ENCODE assay signal across 26 mouse cellular contexts in genomic region chr19:28573641-28574040, GRCm38 (mm10).
"Had no signal": no experiment of that assay in that cellular context is flagged by ENCODE, and none has a peak within 500 bp of the region (broad histone marks: within the 10 kb centered on the region; RNA-seq: fewer than 3 reads in every experiment).

No protein-coding gene starts in this region.

- H3K4me2 ChIP-seq: forebrain, embryonic 15.5 days; heart, embryonic 11.5 days; heart, embryonic 13.5 days; heart, embryonic 15.5 days; hindbrain, embryonic 13.5 days; hindbrain, embryonic 15.5 days; intestine, embryonic 15.5 days; kidney, embryonic 15.5 days; limb, embryonic 13.5 days; limb, embryonic 15.5 days; liver, embryonic 12.5 days had no signal

- H3K4me3 ChIP-seq: forebrain, embryonic 15.5 days; heart, embryonic 13.5 days; heart, embryonic 15.5 days; hindbrain, embryonic 13.5 days; hindbrain, embryonic 15.5 days; intestine, embryonic 15.5 days; kidney, embryonic 15.5 days; limb, embryonic 13.5 days; limb, embryonic 15.5 days; liver, embryonic 12.5 days had no signal

- H3K27ac ChIP-seq: forebrain, embryonic 15.5 days; heart, embryonic 13.5 days; heart, embryonic 15.5 days; hindbrain, embryonic 13.5 days; hindbrain, embryonic 15.5 days; hindbrain, postnatal 0 days; intestine, embryonic 15.5 days; kidney, embryonic 15.5 days; kidney, postnatal 0 days; limb, embryonic 13.5 days; limb, embryonic 15.5 days; liver, embryonic 12.5 days; liver, embryonic 14.5 days had no signal

- H3K9me3 ChIP-seq: forebrain, embryonic 15.5 days; heart, embryonic 13.5 days; heart, embryonic 15.5 days; hindbrain, embryonic 13.5 days; hindbrain, embryonic 15.5 days; intestine, embryonic 15.5 days; kidney, embryonic 15.5 days; limb, embryonic 13.5 days; limb, embryonic 15.5 days; liver, embryonic 12.5 days had no signal

- H3K27me3 ChIP-seq: forebrain, embryonic 15.5 days; heart, embryonic 13.5 days; heart, embryonic 15.5 days; hindbrain, embryonic 15.5 days; intestine, embryonic 15.5 days; kidney, embryonic 15.5 days; limb, embryonic 13.5 days; limb, embryonic 15.5 days; liver, embryonic 12.5 days had no signal

- DNase-seq: gastrocnemius, postnatal 14 days; gastrocnemius, postnatal 36 days; heart, adult 18-20 months; heart, postnatal 14 days; heart, postnatal 36 days; kidney, adult 11 months; kidney, adult 2 months; kidney, adult 9 months; kidney, postnatal 14 days; kidney, postnatal 36 days; layer of hippocampus, postnatal 36 days; left cerebral cortex, postnatal 4 days had no signal

- ATAC-seq: forebrain, embryonic 15.5 days; hindbrain, postnatal 0 days; intestine, embryonic 15.5 days; liver, embryonic 12.5 days had no signal

- H3K9ac ChIP-seq: forebrain, embryonic 15.5 days; heart, embryonic 13.5 days; heart, embryonic 15.5 days; hindbrain, embryonic 13.5 days; hindbrain, embryonic 15.5 days; intestine, embryonic 15.5 days; kidney, embryonic 15.5 days; limb, embryonic 13.5 days; limb, embryonic 15.5 days; liver, embryonic 12.5 days; liver, embryonic 14.5 days had no signal

- H3K36me3 ChIP-seq: forebrain, embryonic 15.5 days; heart, embryonic 13.5 days; heart, embryonic 15.5 days; hindbrain, embryonic 13.5 days; hindbrain, embryonic 15.5 days; intestine, embryonic 15.5 days; kidney, embryonic 15.5 days; limb, embryonic 13.5 days; limb, embryonic 15.5 days; liver, embryonic 12.5 days had no signal

- H3K4me1 ChIP-seq: forebrain, embryonic 15.5 days; heart, embryonic 13.5 days; heart, embryonic 15.5 days; intestine, embryonic 15.5 days; liver, embryonic 12.5 days had no signal
